Mouse (Mus musculus): ENCODE measurements around the gene Dnaic2. TPM values are rescaled to one million over a fixed set of nuclear protein-coding genes. Genes with fewer than 3 reads are reported as not detected.

Dnaic2 gene
- polyA plus RNA-seq, 1 experiment from 2014 or later = 0.35 TPM

DNA sequence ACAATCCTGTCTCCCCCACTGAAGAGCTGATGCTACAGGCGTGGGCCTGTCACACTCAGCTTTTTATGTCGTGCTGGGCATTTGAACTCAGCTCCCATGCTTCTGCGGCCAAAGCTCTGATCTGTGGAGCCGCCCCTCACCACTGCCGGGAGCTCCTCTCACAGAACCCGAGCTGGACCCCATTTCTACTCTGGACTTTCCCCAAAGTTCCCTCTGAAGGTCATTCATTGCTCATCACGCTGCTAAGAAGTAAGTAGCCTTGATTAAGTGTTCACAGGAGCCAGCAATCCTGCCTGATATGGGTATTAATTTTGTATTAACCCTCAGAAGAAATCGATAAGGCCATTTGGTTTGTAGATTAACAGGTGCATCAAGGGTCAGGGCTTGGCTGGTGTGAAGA, 4.8 kb upstream of the Dnaic2 start:
- H3K4me1 ChIP-seq (ENCODE audit: control insufficient read depth in 2 of 2, insufficient read depth in 2 of 2, low read length in 2 of 2) = peaks cover 2% of the 10 kb centered on the region in 2 experiments; a peak in 3 of 4 replicates
- no peaks in the 10 kb centered on the region for H3K36me3 ChIP-seq (ENCODE audit: control insufficient read depth, insufficient read depth, low read length)
- ATAC-seq (ENCODE audit: insufficient number of reproducible peaks, insufficient read depth, low FRiP score, low read depth) = no peak
- no peak overlapping the region for H3K27ac ChIP-seq (replicated peaks in 1 of 2; ENCODE audit: control insufficient read depth in 1 of 2, insufficient read depth in 1 of 2, low read depth in 2 of 2, low read length in 2 of 2)
- no peak overlapping the region for H3K9ac ChIP-seq (ENCODE audit: low read length)
- H3K4me3 ChIP-seq (ENCODE audit: control insufficient read depth in 1 of 2, insufficient read depth in 1 of 2, low read depth in 1 of 2, low read length in 2 of 2) = no peak overlapping the region
- H3K4me2 ChIP-seq (ENCODE audit: low read length) = no peak overlapping the region
- H3K27me3 ChIP-seq (ENCODE audit: control insufficient read depth, insufficient read depth, low read length) = no peaks in the 10 kb centered on the region
- 0 out of 2 replicates have a peak, but pooled peaks cover 2% of the 10 kb centered on the region for H3K9me3 ChIP-seq (ENCODE audit: control insufficient read depth, low read length)
- WGBS = 80% methylated on average over 8 of the region's 8 CpGs

DNA sequence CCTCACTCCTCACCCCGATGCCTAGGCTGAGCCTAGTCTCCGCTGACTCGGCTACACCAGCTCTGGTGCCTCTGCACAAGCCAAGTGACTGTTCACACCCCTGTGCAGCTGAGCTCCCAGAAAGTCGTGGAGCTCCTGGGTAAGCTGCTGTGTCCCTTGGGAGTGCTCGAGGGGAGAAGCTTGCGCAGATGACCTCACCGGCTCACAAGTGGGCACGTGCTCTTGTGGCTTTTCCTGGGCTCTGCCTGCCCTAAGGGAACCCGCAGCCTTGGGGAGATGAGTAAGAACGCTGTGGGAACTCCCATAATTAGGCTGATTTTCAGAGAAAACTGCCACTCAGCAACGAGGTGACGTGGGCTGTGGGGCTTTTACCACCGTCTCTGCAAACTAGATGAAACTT, 4.2 kb upstream of the Dnaic2 start:
- Histone ChIP-seq H3K27ac (replicated peaks in 1 of 2; ENCODE audit: control insufficient read depth in 1 of 2, insufficient read depth in 1 of 2, low read depth in 2 of 2, low read length in 2 of 2) (no peak overlapping the region), H3K4me3 (ENCODE audit: control insufficient read depth in 1 of 2, insufficient read depth in 1 of 2, low read depth in 1 of 2, low read length in 2 of 2) (no peak overlapping the region), H3K9ac (ENCODE audit: low read length) (no peak overlapping the region), H3K9me3 (ENCODE audit: control insufficient read depth, low read length) (0 out of 2 replicates have a peak, but pooled peaks cover 2% of the 10 kb centered on the region), H3K27me3 (ENCODE audit: control insufficient read depth, insufficient read depth, low read length) (no peaks in the 10 kb centered on the region), H3K36me3 (ENCODE audit: control insufficient read depth, insufficient read depth, low read length) (no peaks in the 10 kb centered on the region), H3K4me2 (ENCODE audit: low read length) (no peak overlapping the region), H3K4me1 (ENCODE audit: control insufficient read depth in 2 of 2, insufficient read depth in 2 of 2, low read length in 2 of 2) (peaks cover 6 to 8% of the 10 kb centered on the region in 2 experiments; a peak in 3 of 4 replicates)
- 68% methylated on average over 13 of the region's 13 CpGs for WGBS
- no peak for ATAC-seq (ENCODE audit: insufficient number of reproducible peaks, insufficient read depth, low FRiP score, low read depth)

DNA sequence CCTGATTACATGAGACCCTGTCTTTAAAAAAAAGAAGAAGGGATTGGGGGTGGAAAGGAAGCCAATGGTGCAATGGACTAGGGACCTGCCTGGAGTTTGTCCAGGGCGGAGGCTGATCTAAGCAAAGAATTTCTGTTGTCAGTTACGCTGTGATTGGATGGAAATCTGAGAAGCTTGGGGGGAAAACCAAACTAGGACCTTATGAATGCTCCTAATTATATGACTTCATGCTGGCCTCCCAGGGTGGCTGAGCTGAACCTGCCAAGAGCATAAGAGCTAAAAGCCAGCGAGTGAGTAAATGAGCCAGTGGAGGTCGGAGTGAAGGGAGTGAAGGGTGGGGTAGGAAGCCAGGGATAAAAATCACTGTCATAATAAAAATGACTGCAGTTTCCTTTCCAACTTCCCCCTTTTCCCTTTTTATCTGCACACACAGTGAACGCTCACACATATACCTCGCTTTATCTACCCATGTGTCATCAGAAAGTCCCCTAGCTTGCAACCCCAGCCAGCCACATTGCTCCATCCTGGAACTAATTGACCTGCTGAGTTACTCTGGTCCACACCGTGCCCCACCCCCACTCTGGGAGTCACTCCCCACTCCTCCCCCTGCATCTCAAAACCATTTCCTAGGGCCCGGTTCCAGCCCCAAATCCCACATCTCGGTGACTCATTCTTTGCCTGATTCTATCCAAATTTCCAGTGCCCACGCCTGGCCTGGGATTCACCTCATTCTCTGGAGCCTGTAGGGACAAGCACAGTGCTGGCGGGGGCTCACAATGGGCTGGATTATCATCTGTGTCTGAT, 2.2 kb upstream of the Dnaic2 start:
- Histone ChIP-seq H3K9ac (ENCODE audit: low read length) (no peak overlapping the region), H3K9me3 (ENCODE audit: control insufficient read depth, low read length) (0 out of 2 replicates have a peak, but pooled peaks cover 2% of the 10 kb centered on the region), H3K27me3 (ENCODE audit: control insufficient read depth, insufficient read depth, low read length) (no peaks in the 10 kb centered on the region), H3K4me1 (ENCODE audit: control insufficient read depth in 2 of 2, insufficient read depth in 2 of 2, low read length in 2 of 2) (peaks cover 8 to 15% of the 10 kb centered on the region in 2 experiments), H3K36me3 (ENCODE audit: control insufficient read depth, insufficient read depth, low read length) (no peaks in the 10 kb centered on the region), H3K27ac (replicated peaks in 1 of 2; ENCODE audit: control insufficient read depth in 1 of 2, insufficient read depth in 1 of 2, low read depth in 2 of 2, low read length in 2 of 2) (0 out of 4 replicates have a peak overlapping the region, but pooled peaks have one; percentile 4 to 8), H3K4me2 (ENCODE audit: low read length) (no peak overlapping the region), H3K4me3 (ENCODE audit: control insufficient read depth in 1 of 2, insufficient read depth in 1 of 2, low read depth in 1 of 2, low read length in 2 of 2) (no peak overlapping the region)
- ATAC-seq (ENCODE audit: insufficient number of reproducible peaks, insufficient read depth, low FRiP score, low read depth) = no peak
- 57% methylated on average over 11 of the region's 11 CpGs for WGBS

GRCm38 (mm10) chr11:114727826-114728186, 598 bp downstream of the Dnaic2 start:
- ATAC-seq (ENCODE audit: insufficient number of reproducible peaks, insufficient read depth, low FRiP score, low read depth) = no peak
- Histone ChIP-seq H3K4me2 (ENCODE audit: low read length) (peak overlapping the region; percentile 64), H3K9ac (ENCODE audit: low read length) (peak overlapping the region; percentile 28; the same call in 1 of the 2 replicates), H3K27ac (replicated peaks in 1 of 2; ENCODE audit: control insufficient read depth in 1 of 2, insufficient read depth in 1 of 2, low read depth in 2 of 2, low read length in 2 of 2) (no peak overlapping the region), H3K27me3 (ENCODE audit: control insufficient read depth, insufficient read depth, low read length) (no peaks in the 10 kb centered on the region), H3K9me3 (ENCODE audit: control insufficient read depth, low read length) (0 out of 2 replicates have a peak, but pooled peaks cover 2% of the 10 kb centered on the region), H3K4me1 (ENCODE audit: control insufficient read depth in 2 of 2, insufficient read depth in 2 of 2, low read length in 2 of 2) (peaks cover 8 to 15% of the 10 kb centered on the region in 2 experiments), H3K4me3 (ENCODE audit: control insufficient read depth in 1 of 2, insufficient read depth in 1 of 2, low read depth in 1 of 2, low read length in 2 of 2) (peak overlapping the region in 1 of 2 experiments; percentile 29; a peak in 1 of 4 replicates), H3K36me3 (ENCODE audit: control insufficient read depth, insufficient read depth, low read length) (no peaks in the 10 kb centered on the region)
- 35% methylated on average over 5 of the region's 5 CpGs for WGBS

DNA sequence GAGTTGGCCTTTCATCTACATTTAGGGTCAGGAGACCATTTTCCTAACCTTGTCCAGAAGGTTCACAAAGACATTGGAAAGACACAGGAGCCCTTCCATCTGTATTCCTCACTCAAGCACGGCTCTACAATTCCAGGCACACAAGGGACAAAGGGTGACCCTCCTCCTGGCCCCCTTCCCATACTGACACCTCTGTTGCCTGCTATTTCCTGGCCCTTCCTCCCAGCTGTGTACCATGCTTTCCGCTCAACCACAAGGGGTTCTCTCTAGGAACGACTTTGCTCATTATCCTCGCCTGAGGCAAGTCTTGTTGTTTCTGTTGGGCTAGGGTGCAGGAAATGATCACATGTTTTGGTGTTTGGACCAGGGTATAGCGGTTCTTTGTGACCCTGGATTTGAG, 1.1 kb downstream of the Dnaic2 start:
- WGBS = 39% methylated on average over 5 of the region's 5 CpGs
- Histone ChIP-seq H3K27me3 (ENCODE audit: control insufficient read depth, insufficient read depth, low read length) (no peaks in the 10 kb centered on the region), H3K27ac (replicated peaks in 1 of 2; ENCODE audit: control insufficient read depth in 1 of 2, insufficient read depth in 1 of 2, low read depth in 2 of 2, low read length in 2 of 2) (no peak overlapping the region), H3K4me2 (ENCODE audit: low read length) (no peak overlapping the region), H3K36me3 (ENCODE audit: control insufficient read depth, insufficient read depth, low read length) (no peaks in the 10 kb centered on the region), H3K9me3 (ENCODE audit: control insufficient read depth, low read length) (0 out of 2 replicates have a peak, but pooled peaks cover 2% of the 10 kb centered on the region), H3K4me1 (ENCODE audit: control insufficient read depth in 2 of 2, insufficient read depth in 2 of 2, low read length in 2 of 2) (peaks cover 8 to 15% of the 10 kb centered on the region in 2 experiments), H3K9ac (ENCODE audit: low read length) (no peak overlapping the region), H3K4me3 (ENCODE audit: control insufficient read depth in 1 of 2, insufficient read depth in 1 of 2, low read depth in 1 of 2, low read length in 2 of 2) (no peak overlapping the region)
- ATAC-seq (ENCODE audit: insufficient number of reproducible peaks, insufficient read depth, low FRiP score, low read depth) = no peak

- Histone ChIP-seq H3K4me3 (ENCODE audit: control insufficient read depth in 1 of 2, insufficient read depth in 1 of 2, low read depth in 1 of 2, low read length in 2 of 2) (no peak overlapping the region), H3K4me1 (ENCODE audit: control insufficient read depth in 2 of 2, insufficient read depth in 2 of 2, low read length in 2 of 2) (peaks cover 8 to 15% of the 10 kb centered on the region in 2 experiments), H3K9me3 (ENCODE audit: control insufficient read depth, low read length) (0 out of 2 replicates have a peak, but pooled peaks cover 2% of the 10 kb centered on the region), H3K4me2 (ENCODE audit: low read length) (no peak overlapping the region), H3K27ac (replicated peaks in 1 of 2; ENCODE audit: control insufficient read depth in 1 of 2, insufficient read depth in 1 of 2, low read depth in 2 of 2, low read length in 2 of 2) (no peak overlapping the region), H3K36me3 (ENCODE audit: control insufficient read depth, insufficient read depth, low read length) (no peaks in the 10 kb centered on the region), H3K27me3 (ENCODE audit: control insufficient read depth, insufficient read depth, low read length) (no peaks in the 10 kb centered on the region), H3K9ac (ENCODE audit: low read length) (no peak overlapping the region)
- WGBS = 46% methylated on average over 6 of the region's 6 CpGs
- no peak for ATAC-seq (ENCODE audit: insufficient number of reproducible peaks, insufficient read depth, low FRiP score, low read depth)
These were observed 2.7 kb downstream of the Dnaic2 start for GRCm38 (mm10) chr11:114729832-114730363.

GRCm38 (mm10) chr11:114731711-114732110, 4.5 kb downstream of the Dnaic2 start:
- ATAC-seq (ENCODE audit: insufficient number of reproducible peaks, insufficient read depth, low FRiP score, low read depth) = no peak
- no peaks in the 10 kb centered on the region for H3K36me3 ChIP-seq (ENCODE audit: control insufficient read depth, insufficient read depth, low read length)
- H3K9me3 ChIP-seq (ENCODE audit: control insufficient read depth, low read length) = no peaks in the 10 kb centered on the region
- WGBS = 80% methylated on average over 4 of the region's 4 CpGs
- peaks cover 8 to 15% of the 10 kb centered on the region in 2 experiments for H3K4me1 ChIP-seq (ENCODE audit: control insufficient read depth in 2 of 2, insufficient read depth in 2 of 2, low read length in 2 of 2)
- no peak overlapping the region for H3K9ac ChIP-seq (ENCODE audit: low read length)
- no peak overlapping the region for H3K4me2 ChIP-seq (ENCODE audit: low read length)
- H3K27me3 ChIP-seq (ENCODE audit: control insufficient read depth, insufficient read depth, low read length) = no peaks in the 10 kb centered on the region
- H3K4me3 ChIP-seq (ENCODE audit: control insufficient read depth in 1 of 2, insufficient read depth in 1 of 2, low read depth in 1 of 2, low read length in 2 of 2) = no peak overlapping the region
- H3K27ac ChIP-seq (replicated peaks in 1 of 2; ENCODE audit: control insufficient read depth in 1 of 2, insufficient read depth in 1 of 2, low read depth in 2 of 2, low read length in 2 of 2) = no peak overlapping the region
